Mouse (Mus musculus) neural tube, embryonic 15.5 days (tissue): ENCODE measurements at regions not wholly inside any gene's neighbourhood (a gene's known extent, or its start where the extent isn't known, plus 50 kb on each side); places are given as distances from the start of the nearest gene placed in this dataset.

Experiments used
- ATAC-seq: fragments of 200-750 bp; cut with Nextera tagmentation; 2 replicates; pipeline ENCODE4 v1.8.0; 2017; ENCODE audit warnings: mild to moderate bottlenecking, moderate TSS enrichment, moderate library complexity; ENCODE audit not compliant: low FRiP score
- H3K27ac ChIP-seq: fragments of 300-500 bp; sonication (generic); replicated peaks from 2 replicates; pipeline ENCODE4 v1.5.1; 2015; ENCODE audit warnings: mild to moderate bottlenecking, inconsistent platforms
- H3K27me3 ChIP-seq: fragments of 300-500 bp; sonication (generic); replicated peaks from 2 replicates; pipeline ENCODE4 v1.6.1; 2015; ENCODE audit warnings: inconsistent platforms
- H3K36me3 ChIP-seq: fragments of 300-500 bp; sonication (generic); 2 replicates; pipeline ENCODE4 v1.6.1; 2015; ENCODE audit warnings: inconsistent platforms
- H3K4me1 ChIP-seq: fragments of 300-500 bp; sonication (generic); 2 replicates; pipeline ENCODE4 v1.6.1; 2015; ENCODE audit warnings: inconsistent platforms
- H3K4me2 ChIP-seq: fragments of 300-500 bp; sonication (generic); 2 replicates; pipeline ENCODE4 v1.6.1; 2015; ENCODE audit warnings: inconsistent platforms, mild to moderate bottlenecking, moderate library complexity
- H3K4me3 ChIP-seq: fragments of 300-500 bp; sonication (generic); replicated peaks from 2 replicates; pipeline ENCODE4 v1.5.1; 2015; ENCODE audit warnings: mild to moderate bottlenecking, inconsistent platforms
- H3K9ac ChIP-seq: fragments of 300-500 bp; sonication (generic); replicated peaks from 2 replicates; pipeline ENCODE4 v1.6.1; 2015; ENCODE audit warnings: mild to moderate bottlenecking, inconsistent platforms
- H3K9me3 ChIP-seq: fragments of 300-500 bp; sonication (generic); replicated peaks from 2 replicates; pipeline ENCODE4 v1.6.1; 2016; ENCODE audit warnings: inconsistent platforms
- WGBS: fragments of 180-500 bp; shearing (Covaris S2); methylation state at CpG from one replicate; pipeline ENCODE4 v1.1.7; 2015; ENCODE audit warnings: mixed read lengths; 5-methylcytosine and 5-hydroxymethylcytosine counted together

- 13% methylated on average over 5 of the region's 5 CpGs for WGBS
Observed at GRCm38 (mm10) chr9:113601451-113601850, 106.6 kb downstream of the Pdcd6ip start.

GRCm38 (mm10) chr9:113587260-113587659 is 120.8 kb downstream of the Pdcd6ip start:
- H3K4me1 ChIP-seq = no peaks in the 10 kb centered on the region
- no peak overlapping the region for H3K4me2 ChIP-seq
- H3K27ac ChIP-seq = no peak overlapping the region
- 64% methylated on average over 6 of the region's 6 CpGs for WGBS
- ATAC-seq = no peak
- no peaks in the 10 kb centered on the region for H3K27me3 ChIP-seq
- H3K4me3 ChIP-seq = no peak overlapping the region
- no peak overlapping the region for H3K9ac ChIP-seq
- no peaks in the 10 kb centered on the region for H3K36me3 ChIP-seq
- H3K9me3 ChIP-seq = no peaks in the 10 kb centered on the region

More at GRCm38 (mm10) chr9:113601451-113601850, 106.6 kb downstream of the Pdcd6ip start:
- H3K27ac ChIP-seq = no peak overlapping the region
- no peak overlapping the region for H3K4me2 ChIP-seq
- H3K27me3 ChIP-seq = no peaks in the 10 kb centered on the region
- H3K4me3 ChIP-seq = no peak overlapping the region
- H3K9ac ChIP-seq = no peak overlapping the region
- H3K9me3 ChIP-seq = no peaks in the 10 kb centered on the region
- ATAC-seq = no peak
- H3K36me3 ChIP-seq = no peaks in the 10 kb centered on the region
- H3K4me1 ChIP-seq = no peaks in the 10 kb centered on the region

- WGBS = 97% methylated on average over 4 of the region's 4 CpGs
- no peaks in the 10 kb centered on the region for H3K4me1 ChIP-seq
- H3K9ac ChIP-seq = no peak overlapping the region
- no peaks in the 10 kb centered on the region for H3K27me3 ChIP-seq
- H3K4me2 ChIP-seq = no peak overlapping the region
- H3K4me3 ChIP-seq = no peak overlapping the region
- ATAC-seq = no peak
- H3K9me3 ChIP-seq = no peaks in the 10 kb centered on the region
- H3K36me3 ChIP-seq = no peaks in the 10 kb centered on the region
- H3K27ac ChIP-seq = no peak overlapping the region
Observed at GRCm38 (mm10) chr9:113586477-113586876, 121.6 kb downstream of the Pdcd6ip start.

- Histone ChIP-seq H3K27ac (peak overlapping the region; percentile 45; the same call in 1 of the 2 replicates), H3K27me3 (no peaks in the 10 kb centered on the region)
- 37% methylated on average over 9 of the region's 9 CpGs for WGBS
Observed at GRCm38 (mm10) chr9:113578221-113578620, 129.8 kb downstream of the Pdcd6ip start.

DNA sequence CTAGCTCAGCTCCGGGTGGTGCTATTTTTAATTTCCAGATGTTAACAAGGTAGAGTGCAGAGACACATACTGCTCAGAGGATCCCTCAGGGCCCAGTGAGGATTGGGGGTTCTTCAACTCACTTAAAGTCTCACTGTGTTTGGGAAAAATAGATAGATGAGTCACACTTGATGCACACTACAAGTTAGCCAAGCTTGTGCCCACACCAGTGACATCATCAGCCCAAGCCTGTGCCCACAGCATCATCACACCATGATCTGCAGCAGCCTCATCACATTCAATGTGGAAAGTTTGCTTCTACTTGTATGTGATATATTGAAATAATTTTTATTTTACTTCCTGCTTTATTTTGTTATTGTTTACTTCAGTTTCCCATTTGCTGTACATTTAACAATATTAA is 139.2 kb downstream of the Pdcd6ip start:
- Histone ChIP-seq H3K36me3 (no peaks in the 10 kb centered on the region), H3K4me2 (no peak overlapping the region), H3K9ac (no peak overlapping the region), H3K4me3 (no peak overlapping the region), H3K4me1 (no peaks in the 10 kb centered on the region), H3K27ac (no peak overlapping the region), H3K9me3 (no peaks in the 10 kb centered on the region), H3K27me3 (no peaks in the 10 kb centered on the region)
- 88% methylated on average over 1 of the region's 1 CpGs for WGBS
- no peak for ATAC-seq

More at GRCm38 (mm10) chr9:113578221-113578620, 129.8 kb downstream of the Pdcd6ip start:
- Histone ChIP-seq H3K4me1 (peaks cover 10% of the 10 kb centered on the region), H3K4me2 (no peak overlapping the region), H3K4me3 (no peak overlapping the region), H3K9ac (no peak overlapping the region), H3K9me3 (no peaks in the 10 kb centered on the region), H3K36me3 (no peaks in the 10 kb centered on the region)
- ATAC-seq = peak; percentile 69

- Histone ChIP-seq H3K4me3 (no peak overlapping the region), H3K36me3 (no peaks in the 10 kb centered on the region), H3K27ac (no peak overlapping the region), H3K27me3 (no peaks in the 10 kb centered on the region), H3K4me2 (no peak overlapping the region), H3K9ac (no peak overlapping the region), H3K4me1 (no peaks in the 10 kb centered on the region), H3K9me3 (no peaks in the 10 kb centered on the region)
- 85% methylated on average over 1 of the region's 1 CpGs for WGBS
- no peak for ATAC-seq
Observed at GRCm38 (mm10) chr9:113567705-113568104, 140.4 kb downstream of the Pdcd6ip start.

DNA sequence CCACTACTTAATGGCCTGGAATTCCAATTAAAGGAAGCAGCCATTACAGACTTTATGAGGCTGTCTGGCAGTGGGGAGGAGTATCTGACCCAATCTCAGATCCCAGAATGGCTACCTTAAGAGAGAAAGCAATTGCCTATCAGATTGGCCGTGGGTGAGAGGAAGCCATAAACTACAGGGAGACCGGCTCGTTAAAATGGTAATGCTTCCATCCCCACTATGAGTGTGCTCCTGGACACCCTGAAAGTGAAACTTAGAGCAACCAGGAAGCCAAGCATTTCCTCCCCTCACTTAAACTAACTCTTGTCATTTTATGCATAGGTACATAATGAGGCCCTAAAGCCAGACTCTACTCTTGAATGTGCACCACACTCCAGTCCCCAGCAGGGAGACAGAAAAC is 141.4 kb downstream of the Pdcd6ip start:
- no peaks in the 10 kb centered on the region for H3K27me3 ChIP-seq
- no peak overlapping the region for H3K9ac ChIP-seq
- no peak overlapping the region for H3K4me2 ChIP-seq
- no peaks in the 10 kb centered on the region for H3K9me3 ChIP-seq
- no peak overlapping the region for H3K4me3 ChIP-seq
- 21% methylated on average over 3 of the region's 3 CpGs for WGBS
- H3K4me1 ChIP-seq = no peaks in the 10 kb centered on the region
- no peaks in the 10 kb centered on the region for H3K36me3 ChIP-seq
- no peak overlapping the region for H3K27ac ChIP-seq
- ATAC-seq = no peak; the same call in 1 of the 2 replicates

DNA sequence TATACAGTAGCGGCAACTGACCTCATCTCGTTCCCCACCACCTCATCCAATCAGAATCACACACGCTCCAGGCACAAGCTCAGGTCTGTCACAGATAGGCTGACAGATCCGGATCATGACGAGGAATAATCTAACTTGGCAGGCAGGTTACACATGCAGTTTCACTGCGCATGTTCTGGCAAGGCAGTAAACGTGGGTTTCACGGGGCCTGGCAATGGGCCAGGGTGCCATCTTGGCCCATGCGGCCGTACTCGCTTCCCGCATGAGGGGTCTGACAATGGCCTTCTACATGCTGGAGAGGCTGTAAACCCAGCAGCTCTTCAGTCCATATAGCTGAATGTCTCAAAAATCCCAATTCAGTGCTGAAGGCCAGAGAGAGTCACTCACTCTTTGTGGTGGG is 154.1 kb downstream of the Pdcd6ip start:
- Histone ChIP-seq H3K4me1 (no peaks in the 10 kb centered on the region), H3K27ac (no peak overlapping the region), H3K36me3 (no peaks in the 10 kb centered on the region), H3K27me3 (no peaks in the 10 kb centered on the region), H3K9ac (no peak overlapping the region), H3K4me2 (no peak overlapping the region), H3K4me3 (no peak overlapping the region), H3K9me3 (no peaks in the 10 kb centered on the region; the same call in 1 of the 2 replicates)
- whole genome bisulfite sequencing = 83% methylated on average over 12 of the region's 12 CpGs
- ATAC-seq = no peak

GRCm38 (mm10) chr9:113547458-113547857 is 160.6 kb downstream of the Pdcd6ip start:
- ATAC-seq = no peak
- Histone ChIP-seq H3K4me1 (no peaks in the 10 kb centered on the region), H3K27ac (no peak overlapping the region), H3K27me3 (no peaks in the 10 kb centered on the region), H3K4me3 (no peak overlapping the region), H3K9me3 (no peaks in the 10 kb centered on the region), H3K4me2 (no peak overlapping the region), H3K9ac (no peak overlapping the region), H3K36me3 (no peaks in the 10 kb centered on the region)
- WGBS = 76% methylated on average over 3 of the region's 3 CpGs

- no peaks in the 10 kb centered on the region for H3K4me1 ChIP-seq
- WGBS = 86% methylated on average over 2 of the region's 2 CpGs
- no peak for ATAC-seq
- H3K27me3 ChIP-seq = no peaks in the 10 kb centered on the region
- H3K27ac ChIP-seq = no peak overlapping the region
- H3K9me3 ChIP-seq = 0 out of 2 replicates have a peak, but pooled peaks cover 5% of the 10 kb centered on the region
- H3K4me2 ChIP-seq = no peak overlapping the region
- no peak overlapping the region for H3K4me3 ChIP-seq
- no peak overlapping the region for H3K9ac ChIP-seq
- no peaks in the 10 kb centered on the region for H3K36me3 ChIP-seq
Observed at GRCm38 (mm10) chr9:113528586-113528985, 179.5 kb downstream of the Pdcd6ip start.

- H3K9ac ChIP-seq = no peak overlapping the region
- WGBS = 66% methylated on average over 3 of the region's 3 CpGs
- H3K27me3 ChIP-seq = no peaks in the 10 kb centered on the region
- no peak for ATAC-seq
- H3K4me2 ChIP-seq = no peak overlapping the region
- no peak overlapping the region for H3K4me3 ChIP-seq
- no peaks in the 10 kb centered on the region for H3K36me3 ChIP-seq
- H3K27ac ChIP-seq = no peak overlapping the region
- H3K4me1 ChIP-seq = peaks cover 8% of the 10 kb centered on the region
- H3K9me3 ChIP-seq = 0 out of 2 replicates have a peak, but pooled peaks cover 5% of the 10 kb centered on the region
Observed at GRCm38 (mm10) chr9:113524307-113524706, 183.8 kb downstream of the Pdcd6ip start.

- ATAC-seq = no peak
- Histone ChIP-seq H3K27ac (no peak overlapping the region), H3K27me3 (no peaks in the 10 kb centered on the region), H3K36me3 (no peaks in the 10 kb centered on the region), H3K9me3 (0 out of 2 replicates have a peak, but pooled peaks cover 5% of the 10 kb centered on the region), H3K4me2 (no peak overlapping the region), H3K9ac (no peak overlapping the region), H3K4me1 (peaks cover 8% of the 10 kb centered on the region), H3K4me3 (no peak overlapping the region)
- WGBS = 88% methylated on average over 2 of the region's 2 CpGs
Observed at GRCm38 (mm10) chr9:113523173-113523572, 184.9 kb downstream of the Pdcd6ip start.

DNA sequence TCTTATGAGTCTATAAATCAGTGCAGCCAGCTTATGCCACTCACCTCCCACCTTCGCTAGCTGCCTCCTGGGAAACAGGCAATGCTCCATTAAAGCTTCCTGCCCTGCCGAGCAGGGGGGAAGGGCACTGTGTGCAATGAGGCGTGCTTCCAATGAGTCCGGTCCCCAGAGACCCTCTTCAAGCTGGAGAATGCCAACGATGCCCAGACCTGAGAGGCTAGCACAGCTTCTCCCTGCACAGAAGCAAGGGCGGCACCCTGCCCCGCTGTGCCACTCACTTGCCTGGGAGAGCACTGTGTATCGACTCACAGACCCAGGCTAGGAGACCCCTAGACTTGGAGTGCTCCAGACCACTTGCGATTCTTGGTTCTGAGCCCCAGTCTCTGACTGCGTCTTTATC is 188.3 kb downstream of the Pdcd6ip start:
- no peaks in the 10 kb centered on the region for H3K27me3 ChIP-seq
- ATAC-seq = no peak
- H3K9me3 ChIP-seq = no peaks in the 10 kb centered on the region
- no peak overlapping the region for H3K27ac ChIP-seq
- H3K4me1 ChIP-seq = peaks cover 8% of the 10 kb centered on the region
- no peak overlapping the region for H3K4me2 ChIP-seq
- 57% methylated on average over 10 of the region's 10 CpGs for WGBS
- no peaks in the 10 kb centered on the region for H3K36me3 ChIP-seq
- no peak overlapping the region for H3K9ac ChIP-seq
- H3K4me3 ChIP-seq = no peak overlapping the region
